Mouse (Mus musculus) heart, adult 2 months (tissue): Measurements from ENCODE around the gene Fam71e1. TPM values are rescaled to one million over a fixed set of nuclear protein-coding genes. Genes with fewer than 3 reads are reported as not detected.
A peak's percentile ranks its signal among the peaks of the same experiment; 100 is the strongest.

Experiments
- DNase-seq, 2 experiments: peaks; one replicate each; pipeline ENCODE4 v3.0.0; 2021
- H3K27ac ChIP-seq: fragments of 200-600 bp; 2 replicates; pipeline ENCODE4 v1.8.1; 2022
- H3K27me3 ChIP-seq: fragments of 200-500 bp; 2 replicates; pipeline ENCODE4 v1.6.1; 2012; ENCODE audit warnings: mild to moderate bottlenecking, low read length, inconsistent platforms, mixed read lengths; ENCODE audit not compliant: control insufficient read depth, insufficient read depth
- H3K36me3 ChIP-seq: fragments of 200-500 bp; 2 replicates; pipeline ENCODE4 v1.6.1; 2012; ENCODE audit warnings: low read length, inconsistent platforms; ENCODE audit not compliant: control insufficient read depth, insufficient read depth
- H3K4me1 ChIP-seq: fragments of 200-500 bp; 2 replicates; pipeline ENCODE4 v1.6.1; 2011; ENCODE audit warnings: low read length; ENCODE audit not compliant: control insufficient read depth, insufficient read depth
- H3K4me3 ChIP-seq: fragments of 200-600 bp; 2 replicates; pipeline ENCODE4 v1.8.1; 2022
- H3K79me2 ChIP-seq: fragments of 200-500 bp; replicated peaks from 2 replicates; pipeline ENCODE4 v1.6.1; 2012; ENCODE audit warnings: mild to moderate bottlenecking, inconsistent platforms, low read length, moderate library complexity, mixed read lengths; ENCODE audit not compliant: control insufficient read depth, insufficient read depth
- H3K9ac ChIP-seq: fragments of 200-500 bp; 2 replicates; pipeline ENCODE4 v1.6.1; 2012; ENCODE audit warnings: low read depth, mild to moderate bottlenecking, control low read depth, inconsistent platforms, low read length, mixed read lengths
- CTCF ChIP-seq: fragments of 200-600 bp; IDR thresholded peaks from 2 replicates; pipeline ENCODE4 v1.8.1; 2022; ENCODE audit warnings: antibody characterized with exemption, mild to moderate bottlenecking, moderate library complexity
- EP300 ChIP-seq: fragments of 200-500 bp; IDR thresholded peaks from 2 replicates; pipeline ENCODE4 v1.6.1; 2011; ENCODE audit warnings: low read depth, low read length, control low read depth; ENCODE audit not compliant: insufficient read depth
- POLR2A ChIP-seq: fragments of 200-500 bp; IDR thresholded peaks from 2 replicates; pipeline ENCODE4 v1.6.1; 2011; ENCODE audit warnings: mild to moderate bottlenecking, low read depth, low read length, control low read depth; ENCODE audit not compliant: insufficient read depth
- WGBS: fragments of 180-500 bp; shearing (Covaris S2); methylation state at CpG from one replicate; pipeline ENCODE4 v1.1.7; 2018; 5-methylcytosine and 5-hydroxymethylcytosine counted together
- intact Hi-C: fragments of 180-260 bp; cut with DNase I; formaldehyde crosslinking; loops from one replicate; pipeline ENCODE4 v1.15.1; 2025
- microRNA-seq, 2 experiments: library from miRNA; unstranded; fragments of <30 nt; microRNA quantifications; one replicate each; pipeline ENCODE4 v1.2.0; 2021
- polyA plus RNA-seq: library from polyadenylated mRNA; depleted of rRNA; stranded (reverse); fragments of >200 nt; gene quantifications from 2 replicates; pipeline ENCODE4 v1.2.3, GENCODE M21; 2012; rRNA removed
- total RNA-seq, 2 experiments: library from RNA; stranded (reverse); gene quantifications; 2 replicates each; pipeline ENCODE4 v1.2.3; 2021

Gene Fam71e1
- total and polyA plus RNA-seq, 3 experiments: 2.6 to 6.4 (median 3.3) TPM

- peak within 1 kb of the TSS; percentile 23 for H3K9ac ChIP-seq
- no peaks in the 10 kb centered on the region for H3K36me3 ChIP-seq
- whole genome bisulfite sequencing: under 1% methylated on average over 43 of the region's 43 CpGs
- no peaks in the 10 kb centered on the region for H3K79me2 ChIP-seq
- intact Hi-C loops: loop anchor here (1.0 kb wide), 2 partner anchors 27 to 51 kb away; no protein-coding TSS in a partner anchor
- peaks cover 5% of the 10 kb centered on the region for H3K4me1 ChIP-seq
- TF ChIP-seq CTCF (peak; percentile 96), POLR2A (0 out of 2 replicates have a peak, but pooled peaks have one; percentile 37), EP300 (0 out of 2 replicates have a peak, but pooled peaks have one; percentile 65)
- H3K27me3 ChIP-seq: no peaks in the 10 kb centered on the region
- H3K27ac ChIP-seq: peak within 1 kb of the TSS; percentile 68
- peak; percentile 99 to 100 for DNase-seq
- peak within 1 kb of the TSS; percentile 68 for H3K4me3 ChIP-seq
Measured at GRCm38 (mm10) chr7:44548497-44549087, 52.2 kb downstream of the Fam71e1 start, which contains the start of gene Pold1. Pold1 (minus strand) TSS chr7:44548849.

DNA sequence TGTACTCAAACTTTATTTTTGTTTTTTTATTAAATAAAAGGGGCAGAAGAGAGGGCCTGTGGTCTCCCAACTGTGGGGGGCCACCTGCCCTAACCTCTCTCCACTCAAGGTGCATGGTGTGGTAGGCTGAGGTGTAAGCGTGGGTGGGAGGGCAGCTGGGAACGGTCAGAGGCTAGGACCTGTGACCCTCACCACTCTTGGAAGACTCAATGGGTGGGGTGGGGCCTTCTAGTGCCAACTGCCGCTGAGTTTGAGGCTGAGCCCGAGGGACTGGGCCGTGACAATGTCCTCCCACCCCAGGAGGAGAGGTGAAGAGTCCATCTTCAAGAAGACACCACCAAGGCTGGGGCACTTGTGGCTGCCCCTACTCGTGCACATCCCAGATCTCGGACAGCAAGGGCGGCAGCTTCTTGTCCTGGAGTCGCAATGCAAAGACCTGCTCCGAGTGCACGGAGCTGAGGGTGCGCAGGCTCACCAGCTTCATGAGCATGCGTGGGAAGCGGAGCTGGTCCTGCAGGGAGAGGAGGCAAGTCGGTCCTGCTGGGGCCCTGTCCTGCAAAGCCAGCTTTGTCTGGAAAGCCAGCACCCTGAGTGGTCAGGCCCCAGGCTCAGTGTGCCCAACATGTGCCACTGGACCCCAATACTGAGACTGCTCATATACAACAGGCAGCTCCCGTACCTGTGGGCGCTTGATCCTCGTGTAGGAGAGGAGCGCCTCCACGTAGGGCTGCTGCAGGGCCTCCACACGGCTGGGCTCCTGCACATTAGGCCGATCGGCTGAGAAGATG, 53.4 kb downstream of the Fam71e1 start:
- DNase-seq: no peak
- Histone ChIP-seq H3K9ac (no peak overlapping the region), H3K27me3 (no peaks in the 10 kb centered on the region), H3K4me1 (peaks cover 5% of the 10 kb centered on the region), H3K79me2 (no peaks in the 10 kb centered on the region), H3K4me3 (no peak overlapping the region), H3K36me3 (no peaks in the 10 kb centered on the region), H3K27ac (no peak overlapping the region)
- intact Hi-C loops: loop anchor here (1.0 to 5.0 kb wide), 6 partner anchors 29 to 1152 kb away; partner anchors contain the start of genes 1700028J19Rik, 2410002F23Rik and Vrk3
- no peak for TF ChIP-seq EP300
- no peak for TF ChIP-seq CTCF
- TF ChIP-seq POLR2A: no peak
- 93% methylated on average over 23 of the region's 23 CpGs for WGBS

- 91% methylated on average over 12 of the region's 12 CpGs for WGBS
- TF ChIP-seq CTCF (no peak), POLR2A (no peak), EP300 (no peak)
- H3K79me2 ChIP-seq: no peaks in the 10 kb centered on the region
Measured at GRCm38 (mm10) chr7:44550409-44550678, 54.0 kb downstream of the Fam71e1 start.

More at GRCm38 (mm10) chr7:44550409-44550678, 54.0 kb downstream of the Fam71e1 start:
- H3K9ac ChIP-seq: no peak overlapping the region
- no peaks in the 10 kb centered on the region for H3K27me3 ChIP-seq
- H3K36me3 ChIP-seq: no peaks in the 10 kb centered on the region
- no peak overlapping the region for H3K27ac ChIP-seq
- peaks cover 5% of the 10 kb centered on the region for H3K4me1 ChIP-seq
- intact Hi-C loops: loop anchor here (5.0 kb wide), 4 partner anchors 178 to 1152 kb away; partner anchors contain the start of genes 1700028J19Rik, 2410002F23Rik and Vrk3
- DNase-seq: no peak
- H3K4me3 ChIP-seq: no peak overlapping the region

Small RNA genes lying within 50 kb of the gene (microRNA-seq; reads per million reads assigned to microRNA genes)
- gene Mir7052 (1.2 to 5.6 reads per million in 2 experiments), gene Mir7053 (0 reads per million in 2 experiments)

Other genes with a start within 250 kb of the Fam71e1 start
- gene 1700028J19Rik, start 249.9 kb upstream of the Fam71e1 start, total RNA-seq: under 1 TPM; 0.68 to 0.70 TPM
- 1.3 and 2.1 TPM in 2 replicates for gene 1700028J19Rik, start 249.9 kb upstream of the Fam71e1 start, polyA plus RNA-seq
- 10 to 100 TPM; 12.0 to 12.3 TPM for gene 2410002F23Rik, start 249.9 kb upstream of the Fam71e1 start, total RNA-seq
- 29.5 and 37.6 TPM in 2 replicates for gene 2410002F23Rik, start 249.9 kb upstream of the Fam71e1 start, polyA plus RNA-seq
- gene Acp4, start 239.2 kb upstream of the Fam71e1 start, total RNA-seq: not detected
- not detected in 2 replicates for gene Acp4, start 239.2 kb upstream of the Fam71e1 start, polyA plus RNA-seq
- gene Gm15517, start 235.1 kb upstream of the Fam71e1 start, total RNA-seq: not detected
- gene Gm15517, start 235.1 kb upstream of the Fam71e1 start, polyA plus RNA-seq: not detected in 2 replicates
- 1 to 10 TPM in 1 of 2 experiments, under 1 TPM in 1; 0.60 to 1.1 TPM for gene Clec11a, start 189.7 kb upstream of the Fam71e1 start, total RNA-seq
- gene Clec11a, start 189.7 kb upstream of the Fam71e1 start, polyA plus RNA-seq: 1.8 and 2.0 TPM in 2 replicates
- 1 to 10 TPM; 1.2 to 2.3 TPM for gene Shank1, start 186.3 kb upstream of the Fam71e1 start, total RNA-seq
- 0.94 and 1.1 TPM in 2 replicates for gene Shank1, start 186.3 kb upstream of the Fam71e1 start, polyA plus RNA-seq
- gene Syt3, start 112.5 kb upstream of the Fam71e1 start, total RNA-seq: 1 to 10 TPM; 1.4 to 2.5 TPM
- 3.1 and 3.2 TPM in 2 replicates for gene Syt3, start 112.5 kb upstream of the Fam71e1 start, polyA plus RNA-seq
- gene 1700008O03Rik, start 110.8 kb upstream of the Fam71e1 start, total RNA-seq: under 1 TPM; 0.21 to 0.25 TPM
- gene 1700008O03Rik, start 110.8 kb upstream of the Fam71e1 start, polyA plus RNA-seq: 0.12 and 0.47 TPM in 2 replicates
- gene Lrrc4b, start 67.6 kb upstream of the Fam71e1 start, total RNA-seq: 10 to 100 TPM; 30.1 to 34.1 TPM
- gene Lrrc4b, start 67.6 kb upstream of the Fam71e1 start, polyA plus RNA-seq: 33.2 and 36.2 TPM in 2 replicates
- 1 to 10 TPM; 1.3 to 1.5 TPM for gene Aspdh, start 31.2 kb upstream of the Fam71e1 start, total RNA-seq
- 2.4 and 2.6 TPM in 2 replicates for gene Aspdh, start 31.2 kb upstream of the Fam71e1 start, polyA plus RNA-seq
- 100 to 1,000 TPM; 139 to 147 TPM for gene Josd2, start 28.6 kb upstream of the Fam71e1 start, total RNA-seq
- 211 and 242 TPM in 2 replicates for gene Josd2, start 28.6 kb upstream of the Fam71e1 start, polyA plus RNA-seq
- gene Emc10, start 52 bp upstream of the Fam71e1 start, total RNA-seq: 10 to 100 TPM; 86.1 to 87.6 TPM
- 152 and 180 TPM in 2 replicates for gene Emc10, start 52 bp upstream of the Fam71e1 start, polyA plus RNA-seq
- gene Mybpc2, start 28.1 kb downstream of the Fam71e1 start, total RNA-seq: 10 to 100 TPM; 13.1 to 16.7 TPM
- 7.1 and 10.8 TPM in 2 replicates for gene Mybpc2, start 28.1 kb downstream of the Fam71e1 start, polyA plus RNA-seq
- gene Spib, start 35.5 kb downstream of the Fam71e1 start, total RNA-seq: under 1 TPM; 0.31 to 0.75 TPM
- 0.88 and 3.1 TPM in 2 replicates for gene Spib, start 35.5 kb downstream of the Fam71e1 start, polyA plus RNA-seq
- 10 to 100 TPM; 10.8 to 11.7 TPM for gene Pold1, start 52.3 kb downstream of the Fam71e1 start, total RNA-seq
- gene Pold1, start 52.3 kb downstream of the Fam71e1 start, polyA plus RNA-seq: 12.9 and 15.5 TPM in 2 replicates
- gene Nr1h2, start 57.4 kb downstream of the Fam71e1 start, total RNA-seq: 10 to 100 TPM; 49.7 to 53.7 TPM
- gene Nr1h2, start 57.4 kb downstream of the Fam71e1 start, polyA plus RNA-seq: 65.7 and 84.8 TPM in 2 replicates
- gene Napsa, start 75.8 kb downstream of the Fam71e1 start, total RNA-seq: 1 to 10 TPM in 1 of 2 experiments, under 1 TPM in 1; 0.76 to 1.3 TPM
- 1.8 and 4.7 TPM in 2 replicates for gene Napsa, start 75.8 kb downstream of the Fam71e1 start, polyA plus RNA-seq
- 1 to 10 TPM; 2.2 to 2.9 TPM for gene Kcnc3, start 94.1 kb downstream of the Fam71e1 start, total RNA-seq
- gene Kcnc3, start 94.1 kb downstream of the Fam71e1 start, polyA plus RNA-seq: 1.3 and 3.0 TPM in 2 replicates
- gene Myh14, start 174.3 kb downstream of the Fam71e1 start, total RNA-seq: 10 to 100 TPM; 79.4 to 96.6 TPM
- 23.1 and 24.8 TPM in 2 replicates for gene Myh14, start 174.3 kb downstream of the Fam71e1 start, polyA plus RNA-seq
- not detected for gene Izumo2, start 212.2 kb downstream of the Fam71e1 start, total RNA-seq
- not detected in 2 replicates for gene Izumo2, start 212.2 kb downstream of the Fam71e1 start, polyA plus RNA-seq